Mouse (Mus musculus) T-helper 17 cell (primary cell): Measurements from ENCODE around the gene Cryga.
"Not testable (repeated sequence)": the region's sequence is repeated elsewhere in the genome, so short reads cannot be mapped to it uniquely, and the experiment has no call there.

ENCODE experiments used
- in situ Hi-C, 2 experiments: fragments of 300-600 bp; cut with MboI, MseI; formaldehyde crosslinking; loops; 1 replicate in 1 of 2; 2 replicates in 1 of 2; pipeline ENCODE4 v1.15.1; 2025; ENCODE audit warnings: high pct_unique_total_duplicates in 2 of 2

Gene Cryga

GRCm38 (mm10) chr1:65091566-65091965, 11.6 kb downstream of the Cryga start:
- in situ Hi-C loops, result no loop called here

GRCm38 (mm10) chr1:65090370-65090769, 12.8 kb downstream of the Cryga start:
- in situ Hi-C loops, result no loop called here

GRCm38 (mm10) chr1:65088567-65089356, 14.4 kb downstream of the Cryga start:
- in situ Hi-C loops, result no loop called here

- in situ Hi-C loops, result no loop called here
These were observed 21.0 kb downstream of the Cryga start, which contains the start of gene Crygb for GRCm38 (mm10) chr1:65082188-65082587. Gene Crygb (minus strand): TSS chr1:65082288.

- in situ Hi-C loops, result no loop called here
These were observed 27.6 kb downstream of the Cryga start for GRCm38 (mm10) chr1:65075607-65076006.

- in situ Hi-C loops, result no loop called here
These were observed 29.6 kb downstream of the Cryga start, which contains the start of gene Crygc for GRCm38 (mm10) chr1:65073589-65073988. Gene Crygc (minus strand): TSS chr1:65073689.

GRCm38 (mm10) chr1:65067842-65068241, 35.3 kb downstream of the Cryga start:
- in situ Hi-C loops, result no loop called here

- in situ Hi-C loops, result no loop called here
These were observed 39.0 kb downstream of the Cryga start for GRCm38 (mm10) chr1:65064201-65064600.

- in situ Hi-C loops, result no loop called here
These were observed 39.8 kb downstream of the Cryga start, which contains the start of gene Crygd for GRCm38 (mm10) chr1:65063352-65063751. Gene Crygd (minus strand): TSS chr1:65063452.

GRCm38 (mm10) chr1:65052140-65052539, 51.0 kb downstream of the Cryga start:
- in situ Hi-C loops, result no loop called here

GRCm38 (mm10) chr1:65051696-65052095, 51.5 kb downstream of the Cryga start:
- in situ Hi-C loops, result no loop called here

GRCm38 (mm10) chr1:65050952-65051351, 52.2 kb downstream of the Cryga start, which contains the start of gene Cryge:
Gene Cryge (minus strand): TSS chr1:65051149.
- in situ Hi-C loops, result not testable (repeated sequence)
